Mouse (Mus musculus) adrenal gland, adult 2 months (tissue): ENCODE measurements around the gene Ccnyl1. TPM values are rescaled to one million over a fixed set of nuclear protein-coding genes. Genes with fewer than 3 reads are reported as not detected.
"Not testable (repeated sequence)": the region's sequence is repeated elsewhere in the genome, so short reads cannot be mapped to it uniquely, and the experiment has no call there.

ENCODE experiments used
- DNase-seq: peaks from one replicate; pipeline ENCODE4 v3.0.0; 2021
- long read RNA-seq: library from polyadenylated mRNA; stranded (forward); transcript quantifications from one replicate; pipeline ENCODE4 v2.0.0, GENCODE M21; 2021
- polyA plus RNA-seq: library from polyadenylated mRNA; depleted of rRNA; stranded (reverse); fragments of >200 nt; gene quantifications from 2 replicates; pipeline ENCODE4 v1.2.3, GENCODE M21; 2012; rRNA removed
- total RNA-seq, 2 experiments: library from RNA; stranded (reverse); gene quantifications; 2 replicates each; pipeline ENCODE4 v1.2.3; 2021

Ccnyl1 gene
- 10 to 100 TPM; 16.9 to 17.2 TPM for total RNA-seq
- polyA plus RNA-seq, result 30.9 and 35.8 TPM in 2 replicates
- long read RNA-seq, partial matches to known transcripts, result 0 of 4 reads
- long read RNA-seq, other reads (novel, unspliced or antisense), result 2 of 4 reads

DNA sequence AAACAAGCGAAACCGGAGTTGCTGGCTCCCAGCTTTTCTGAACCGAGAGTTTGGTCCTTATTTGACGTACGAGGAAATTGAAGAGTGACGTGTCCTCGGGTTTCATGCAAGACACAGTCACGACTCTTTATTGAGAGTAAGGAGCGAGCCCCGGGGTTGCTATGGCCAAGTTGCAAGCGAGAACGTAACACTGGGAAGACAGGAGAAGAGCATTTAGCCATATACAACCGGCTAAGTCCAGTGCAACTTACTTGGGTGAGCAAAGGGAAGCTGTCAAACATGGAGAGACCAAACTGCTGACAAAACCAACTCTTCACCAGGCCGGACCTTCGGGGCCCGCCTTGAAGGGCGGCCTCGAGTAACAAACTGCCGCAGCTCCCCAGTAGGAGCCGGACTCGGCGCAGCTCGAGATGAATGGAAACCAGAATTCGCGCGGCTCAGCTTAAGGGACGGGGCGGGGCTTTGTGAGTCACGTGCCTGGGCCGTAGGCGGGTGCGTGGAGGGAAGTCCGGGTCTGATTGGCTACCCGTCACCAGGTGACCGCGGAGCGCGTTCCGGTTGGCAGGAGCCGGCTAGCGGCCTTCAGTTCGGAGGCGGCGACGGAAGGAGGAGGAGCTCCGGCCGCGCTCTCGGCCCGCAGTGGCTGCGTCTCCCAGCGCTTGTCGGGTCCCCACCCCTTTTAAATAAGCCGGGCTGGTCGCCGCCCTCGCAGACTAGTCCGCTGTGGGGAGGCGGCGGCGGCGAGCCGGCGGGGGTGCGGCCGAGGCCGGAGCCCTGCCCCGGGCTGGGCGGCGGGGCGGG, at the start of gene Ccnyl1:
Gene Ccnyl1 (plus strand): TSS at position 243 of the 801 bp plus-strand sequence.
- DNase-seq, result peak; percentile 99

DNA sequence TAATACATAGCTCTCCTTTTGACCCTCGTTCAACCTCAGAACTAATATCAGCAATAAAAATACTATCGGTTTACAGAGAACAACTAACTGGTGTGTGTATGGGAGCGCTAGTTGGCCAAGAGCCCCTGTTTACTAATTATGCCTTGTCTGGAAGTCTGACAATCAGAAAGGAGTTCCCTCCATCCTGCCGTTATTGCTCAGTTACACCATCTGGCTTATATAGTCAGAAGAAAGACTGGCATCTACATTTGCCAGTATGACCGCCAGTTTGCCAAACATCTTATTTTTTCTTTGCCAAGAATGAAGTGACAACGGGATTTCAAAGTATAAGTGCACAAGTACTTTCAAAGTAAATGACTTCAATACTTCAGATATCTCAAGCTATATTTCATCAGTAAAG, 49.2 kb upstream of the Ccnyl1 start:
- DNase-seq, result no peak

DNA sequence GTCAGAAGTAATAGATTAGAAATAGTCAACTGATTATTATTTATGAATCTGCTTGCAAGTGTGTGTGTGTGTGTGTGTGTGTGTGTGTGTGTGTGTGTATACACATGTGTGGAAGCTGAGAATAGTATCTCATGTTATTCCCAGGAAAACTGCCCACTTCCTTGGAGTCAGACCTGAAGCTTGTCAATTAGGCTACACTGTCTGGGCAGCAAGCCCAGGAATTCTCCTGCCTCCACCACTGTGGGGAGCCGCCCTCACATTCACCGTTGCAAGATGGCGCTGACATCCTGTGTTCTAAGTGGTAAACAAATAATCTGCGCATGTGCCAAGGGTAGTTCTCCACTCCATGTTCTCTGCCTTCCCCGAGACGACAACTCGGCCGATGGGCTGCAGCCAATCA, 47.7 kb upstream of the Ccnyl1 start:
- not testable (repeated sequence) for DNase-seq

DNA sequence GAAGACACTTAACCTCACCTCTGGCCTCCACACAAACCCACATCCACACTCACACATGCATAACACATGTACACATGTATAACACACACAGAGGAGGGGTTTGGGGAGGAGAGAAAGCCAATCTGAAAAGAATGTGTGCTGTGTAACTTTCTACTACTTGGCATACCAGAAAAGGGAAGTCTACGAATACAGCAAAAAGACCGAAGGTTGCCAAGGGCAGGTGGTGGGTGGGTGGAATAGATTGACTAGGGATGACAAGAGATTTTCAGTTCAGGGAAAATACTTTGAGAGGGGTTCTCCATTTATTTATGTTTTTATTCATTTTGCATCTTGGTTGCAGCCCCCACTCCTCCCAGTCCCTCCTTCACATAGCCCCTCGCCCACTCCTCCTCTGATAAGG, 45.7 kb upstream of the Ccnyl1 start:
- no peak for DNase-seq

DNA sequence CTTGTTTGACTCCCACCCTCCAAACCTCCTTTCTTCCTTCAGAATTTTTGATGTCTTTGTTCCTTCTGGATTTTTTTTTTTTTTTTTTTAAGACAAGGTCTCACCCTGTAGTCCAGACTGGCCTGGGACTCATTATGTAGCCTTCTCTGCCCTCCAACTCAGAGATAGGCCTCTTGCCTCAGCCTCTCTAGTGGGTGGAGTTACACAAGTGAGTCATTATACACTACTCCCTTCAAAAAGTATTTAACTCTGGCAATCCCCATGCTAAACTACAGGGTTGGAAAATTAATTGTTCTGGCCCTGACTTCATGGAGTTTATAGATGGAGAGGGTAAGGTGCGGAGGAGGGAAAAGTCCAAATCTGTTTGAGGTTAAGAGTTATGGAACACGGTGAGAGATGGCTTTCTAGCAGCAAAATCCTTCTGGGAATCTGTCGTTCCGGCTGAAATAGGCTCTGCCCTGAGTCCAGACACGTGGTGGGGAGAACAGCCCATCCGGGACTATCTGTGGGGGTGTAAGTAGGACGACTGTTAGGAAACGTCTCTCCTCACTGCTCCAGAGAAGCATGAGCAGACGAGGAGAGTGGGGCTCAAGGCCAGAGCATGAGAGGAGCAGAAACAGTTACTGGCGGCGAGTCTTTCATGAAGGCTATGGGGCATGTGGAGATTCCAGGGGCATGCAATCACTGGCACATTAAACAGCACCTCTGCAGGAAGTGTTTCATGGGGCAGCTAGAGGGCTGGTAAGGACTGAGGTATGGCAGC, 40.7 kb upstream of the Ccnyl1 start:
- peak; percentile 66 for DNase-seq

DNA sequence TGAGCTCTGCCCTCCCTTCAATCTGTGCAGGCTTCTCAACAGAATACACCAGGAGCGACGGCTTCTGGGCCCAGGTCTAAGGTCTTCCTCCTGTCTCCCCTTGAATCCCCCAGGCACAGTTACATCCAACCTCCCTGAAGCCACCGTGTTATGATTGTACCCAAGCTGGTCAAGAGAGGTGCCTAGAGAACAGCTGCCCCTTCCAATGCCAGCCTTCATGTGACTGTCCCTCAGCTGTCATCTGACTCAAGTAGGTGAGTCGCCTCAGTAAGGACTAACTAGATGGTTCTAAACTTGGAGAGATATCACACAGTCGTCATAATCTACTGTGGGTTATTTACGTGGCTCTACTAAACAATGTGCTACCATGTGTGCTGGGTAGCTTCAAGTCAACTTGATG, 36.6 kb upstream of the Ccnyl1 start:
- no peak for DNase-seq

DNA sequence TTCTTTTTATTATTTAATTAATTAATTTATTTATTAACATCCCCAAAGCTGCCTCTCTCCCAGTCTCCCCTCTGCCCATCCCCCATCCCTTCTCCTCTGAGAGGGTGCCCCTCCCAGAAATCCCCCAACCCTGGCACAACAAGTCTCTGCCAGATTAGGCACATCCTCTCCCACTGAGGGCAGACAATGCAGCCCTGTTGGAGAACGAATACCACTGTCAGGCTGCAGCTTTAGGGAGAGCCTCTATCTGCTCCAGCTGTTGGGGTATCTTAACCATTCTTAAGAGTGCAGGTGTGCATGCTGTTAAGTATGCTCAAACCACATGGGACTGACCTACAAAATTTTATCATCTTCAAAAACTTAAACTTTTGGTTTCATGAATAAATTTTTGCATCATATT, 34.8 kb upstream of the Ccnyl1 start:
- no peak for DNase-seq

DNA sequence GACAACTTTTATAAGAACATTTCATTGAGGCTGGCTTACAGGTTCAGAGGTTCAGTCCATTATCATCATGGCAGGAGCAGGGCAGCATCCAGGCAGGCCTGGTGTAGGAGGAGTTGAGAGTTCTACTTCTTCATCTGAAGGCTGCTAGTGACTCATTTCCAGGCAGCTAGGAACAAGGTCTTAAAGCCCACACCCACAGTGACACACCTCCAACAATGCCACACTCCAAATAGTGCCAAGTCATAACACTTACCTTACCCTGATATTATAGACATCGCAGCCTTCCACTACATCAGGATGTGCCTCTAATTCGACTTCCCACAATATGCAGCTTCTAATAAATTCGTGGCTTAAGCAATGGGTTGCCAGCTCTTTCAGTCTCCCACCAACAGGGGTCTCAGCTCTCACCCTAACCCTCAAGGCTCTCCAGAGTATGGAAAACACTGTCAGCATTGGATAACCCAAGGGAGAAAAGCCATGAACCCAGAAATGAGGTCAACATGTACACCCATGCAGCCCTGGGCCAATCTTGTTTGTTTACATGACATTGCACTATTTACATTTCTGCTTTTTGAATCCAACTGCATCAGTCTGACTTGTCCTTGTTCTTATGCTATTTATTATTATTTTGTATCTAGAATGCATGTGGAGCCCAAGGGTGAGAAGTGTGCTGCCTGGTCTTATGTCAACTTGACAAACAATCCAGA, 33.7 kb upstream of the Ccnyl1 start:
- no peak for DNase-seq

DNA sequence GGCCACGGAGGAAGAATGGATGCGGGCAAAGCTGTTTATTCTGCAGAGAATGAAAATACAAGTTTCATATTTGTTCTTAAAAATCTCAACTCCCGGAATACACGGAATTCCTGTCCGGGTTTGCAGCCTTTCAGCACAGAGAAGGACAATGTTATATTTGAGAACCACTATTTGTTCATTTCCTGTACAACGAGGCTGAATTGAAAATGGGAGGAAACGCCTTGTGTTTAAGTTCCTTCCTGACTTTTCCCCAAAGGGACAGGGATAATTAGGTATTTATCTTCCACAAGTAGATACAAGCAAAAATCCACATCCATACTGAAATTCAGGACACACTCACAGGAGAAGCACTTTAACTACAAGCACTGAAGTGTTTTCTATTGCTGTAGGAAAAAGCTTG, 31.4 kb upstream of the Ccnyl1 start:
- DNase-seq, result no peak

DNA sequence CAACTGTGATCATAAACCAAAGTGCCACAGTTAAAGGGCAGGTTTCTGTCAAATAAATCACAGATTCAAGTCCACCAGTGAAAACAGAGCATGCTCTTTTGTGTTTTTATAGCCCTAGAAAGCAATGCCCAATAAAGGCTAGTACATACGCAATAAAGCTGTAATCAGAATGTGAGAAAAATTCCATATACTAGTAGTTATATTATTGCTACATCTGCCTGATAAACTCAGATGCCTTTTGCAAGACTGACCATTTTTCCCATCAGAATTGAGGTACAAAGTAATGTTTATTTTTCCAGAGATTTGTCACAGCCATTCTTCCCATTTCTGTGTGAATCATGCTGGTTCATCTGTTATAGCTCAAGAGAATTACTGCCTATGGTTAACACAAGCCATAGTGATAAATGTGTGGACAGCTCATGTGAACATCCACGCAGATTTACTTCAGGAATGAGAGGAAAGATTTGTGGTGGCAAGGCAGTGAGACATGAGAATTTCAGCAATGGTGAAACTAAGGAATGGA, 23.1 kb upstream of the Ccnyl1 start:
- DNase-seq, result no peak

DNA sequence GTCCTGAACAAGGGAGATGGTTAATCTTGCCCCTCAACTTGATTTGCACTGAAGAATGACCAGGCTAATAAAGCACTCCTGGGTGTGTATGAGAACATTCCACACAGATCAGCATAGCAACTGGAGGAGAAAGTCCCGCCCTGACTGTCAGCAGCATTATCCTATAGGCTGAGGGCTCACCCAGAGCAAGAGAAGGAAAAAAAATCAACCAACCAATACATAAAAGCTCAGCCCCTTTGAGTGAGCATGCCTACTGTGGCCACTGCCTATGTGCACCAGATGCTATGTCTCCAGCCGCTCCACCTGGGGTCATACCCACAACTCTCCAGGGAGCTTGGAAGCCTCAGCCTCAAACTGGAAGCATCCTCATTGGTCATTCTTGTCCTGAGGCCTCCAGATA, 20.8 kb upstream of the Ccnyl1 start:
- no peak for DNase-seq

DNA sequence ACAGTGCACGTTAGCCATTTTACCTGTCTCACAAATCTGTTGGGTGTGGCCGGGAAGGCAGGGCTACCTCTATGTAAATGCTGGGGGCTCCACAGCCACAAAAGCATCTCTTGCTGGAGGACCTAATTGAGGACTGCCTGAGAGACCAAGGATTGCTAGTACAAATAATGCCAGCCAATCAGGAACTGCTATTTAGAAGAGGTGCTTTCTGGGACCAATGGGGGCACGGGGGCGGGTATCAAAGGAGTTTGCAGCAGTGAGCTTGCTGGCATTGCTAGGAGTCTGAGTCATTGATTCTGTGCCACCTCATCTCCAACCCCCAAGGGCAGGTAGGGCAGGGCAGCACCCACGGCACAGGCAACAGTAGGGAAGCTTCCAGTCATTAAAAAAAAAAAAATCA, 16.3 kb upstream of the Ccnyl1 start:
- no peak for DNase-seq

DNA sequence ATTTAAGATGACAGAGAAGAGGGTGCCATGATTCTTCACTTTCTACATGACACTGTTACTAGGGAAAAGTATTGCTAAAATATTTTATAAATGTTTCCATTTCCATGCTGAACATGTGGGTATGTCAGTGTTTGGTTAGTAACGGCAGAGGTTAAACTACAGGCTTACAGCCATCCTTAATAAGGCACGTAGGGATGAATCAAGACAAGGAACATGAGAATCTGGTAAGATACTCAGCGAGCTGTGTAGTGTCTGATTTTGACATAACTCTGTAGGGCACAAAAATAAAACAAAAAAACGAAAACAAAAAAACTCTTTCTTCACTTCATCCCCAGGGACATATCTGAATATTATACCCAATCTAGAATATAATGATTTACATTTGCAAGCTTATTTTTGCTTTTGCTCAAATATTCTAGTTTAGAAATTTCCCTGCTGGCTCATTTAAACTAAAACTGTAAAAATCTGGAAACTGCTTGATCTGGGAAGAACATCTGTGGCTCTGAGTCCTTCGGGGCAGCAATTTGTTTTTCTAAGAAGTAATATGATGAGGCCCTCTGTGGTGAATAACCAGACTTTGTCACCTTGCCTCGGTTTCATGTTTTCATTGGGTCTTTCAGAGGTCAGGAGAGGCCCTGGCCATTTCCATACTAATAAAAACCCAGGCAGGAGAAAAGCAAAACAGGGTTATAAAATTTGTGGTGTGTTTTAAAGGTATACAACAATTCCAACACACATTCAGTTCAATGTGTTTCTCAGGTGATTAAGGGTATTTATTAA, 14.0 kb upstream of the Ccnyl1 start:
- no peak for DNase-seq

DNA sequence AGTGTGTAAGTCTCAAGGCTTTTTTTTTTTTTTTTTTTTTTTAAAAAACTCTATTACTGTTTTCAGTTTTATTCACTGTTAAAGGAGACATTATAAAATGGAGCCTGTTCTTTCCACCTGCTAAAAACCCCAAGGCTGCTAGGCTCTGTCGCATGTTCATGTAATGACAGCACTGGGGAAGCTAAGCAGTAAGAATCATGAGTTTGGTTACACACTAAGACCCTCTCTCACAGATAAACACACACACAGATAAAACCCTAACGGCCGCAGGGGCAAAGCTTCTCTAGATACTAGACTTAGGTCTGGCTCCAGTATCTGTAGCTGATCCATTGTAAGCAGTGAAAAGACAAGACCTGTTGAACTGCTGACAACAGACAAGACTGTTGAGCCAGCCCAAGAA, 8.8 kb upstream of the Ccnyl1 start:
- DNase-seq, result no peak

DNA sequence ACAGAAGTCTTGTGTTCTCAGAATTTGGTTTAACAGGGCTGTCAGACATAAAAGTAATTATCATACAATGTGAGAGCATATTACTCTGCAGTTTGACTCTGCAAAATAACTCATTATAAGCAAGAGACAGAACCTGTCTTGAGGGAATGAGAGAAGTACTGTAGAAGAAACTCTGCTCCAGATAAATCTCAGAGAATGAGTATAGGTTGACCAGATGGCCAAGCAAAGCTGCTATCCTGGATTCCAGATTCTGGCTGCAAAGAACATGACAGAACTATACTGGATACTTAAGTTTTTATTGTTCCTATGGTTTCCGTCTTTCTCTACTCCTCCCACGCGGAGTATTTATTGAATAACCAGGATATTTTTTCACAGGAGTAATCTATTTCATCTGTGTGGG, 7.2 kb upstream of the Ccnyl1 start:
- DNase-seq, result no peak

DNA sequence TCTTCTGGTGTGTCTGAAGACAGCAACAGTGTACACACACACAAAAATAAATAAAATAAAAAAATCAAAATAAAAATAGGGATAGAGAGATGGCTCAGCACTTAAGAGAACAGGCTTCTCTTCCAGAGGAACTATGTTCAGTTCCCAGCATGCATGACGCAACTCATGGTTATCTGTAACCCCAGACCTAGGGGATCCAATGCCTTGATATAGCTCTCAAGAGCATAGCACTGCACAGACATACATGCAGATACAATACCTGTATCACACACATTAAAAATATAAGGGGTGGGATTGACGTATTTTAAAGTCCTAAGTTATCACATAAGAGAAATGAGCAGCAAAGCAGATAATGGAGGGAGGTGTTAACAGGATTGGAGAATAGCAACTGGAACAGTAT, 5.8 kb upstream of the Ccnyl1 start:
- DNase-seq, result no peak

DNA sequence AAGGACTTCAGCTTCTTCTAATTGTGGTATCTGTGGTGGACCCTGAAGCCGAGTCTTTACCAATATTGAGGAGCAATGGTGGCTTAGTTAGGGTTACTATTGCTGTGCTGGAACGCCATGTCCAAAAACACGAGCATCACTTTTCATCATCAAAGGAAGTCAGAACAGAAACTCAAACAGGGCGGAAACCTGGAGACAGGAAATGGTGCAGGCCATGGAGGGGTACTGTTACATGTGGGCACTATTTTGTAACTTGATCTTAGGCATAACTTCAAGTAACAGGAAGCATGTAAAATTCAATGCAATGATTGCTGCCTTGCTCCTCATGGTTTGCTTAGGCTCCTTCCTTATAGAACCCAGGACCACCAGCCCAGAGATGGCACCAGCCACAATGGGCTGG, 2.2 kb upstream of the Ccnyl1 start:
- no peak for DNase-seq

DNA sequence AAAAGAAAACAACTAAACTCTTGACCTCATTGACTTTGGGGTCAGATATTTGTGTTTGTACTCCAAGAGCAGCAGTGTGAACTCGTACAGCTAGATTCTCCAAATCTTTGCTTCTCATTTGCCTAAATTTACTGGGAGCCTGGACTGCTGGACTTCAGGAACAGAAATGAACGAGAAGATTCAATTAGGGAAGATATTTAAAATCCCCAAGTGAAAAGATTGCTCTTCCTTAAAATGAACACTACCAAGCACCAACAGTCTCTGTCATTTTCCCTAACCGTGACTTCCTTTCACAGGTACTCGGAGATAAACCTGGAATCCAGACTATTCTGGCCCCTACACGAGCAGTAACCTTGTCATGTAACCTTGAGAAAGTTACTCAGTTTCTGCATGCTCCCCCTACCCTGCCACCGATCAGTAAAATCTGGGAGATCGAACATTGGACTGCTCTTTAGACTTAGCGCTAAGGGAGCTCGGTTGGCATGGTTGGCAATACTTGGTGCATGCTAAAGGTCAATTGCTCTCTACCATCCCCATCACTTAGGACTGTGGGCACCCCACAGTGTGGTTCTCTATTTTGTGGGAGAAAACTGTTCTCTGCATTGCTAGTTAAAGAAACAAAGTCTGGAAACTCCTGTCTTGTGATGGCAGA, 568 bp upstream of the Ccnyl1 start:
- DNase-seq, result peak; percentile 4

DNA sequence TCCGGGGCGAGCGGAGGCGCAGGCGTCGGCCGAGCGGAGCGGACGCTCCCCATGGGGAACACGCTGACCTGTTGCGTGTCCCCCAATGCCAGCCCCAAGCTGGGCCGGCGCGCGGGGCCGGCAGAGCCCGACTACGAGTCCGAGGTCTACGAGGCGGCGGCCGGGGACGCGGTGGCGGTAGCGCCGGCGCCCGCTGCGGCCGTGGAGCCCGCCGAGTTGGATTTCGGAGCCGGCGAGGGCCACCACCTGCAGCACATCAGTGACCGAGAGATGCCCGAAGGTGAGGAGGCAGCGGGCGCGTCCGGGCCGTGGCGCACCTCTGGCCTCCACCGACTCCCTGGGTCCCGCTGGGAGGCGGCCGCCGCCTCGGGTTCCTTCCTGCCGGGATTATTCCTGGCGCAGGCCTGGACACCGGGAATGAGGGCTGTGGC, 881 bp downstream of the Ccnyl1 start:
- DNase-seq, result peak; percentile 69

DNA sequence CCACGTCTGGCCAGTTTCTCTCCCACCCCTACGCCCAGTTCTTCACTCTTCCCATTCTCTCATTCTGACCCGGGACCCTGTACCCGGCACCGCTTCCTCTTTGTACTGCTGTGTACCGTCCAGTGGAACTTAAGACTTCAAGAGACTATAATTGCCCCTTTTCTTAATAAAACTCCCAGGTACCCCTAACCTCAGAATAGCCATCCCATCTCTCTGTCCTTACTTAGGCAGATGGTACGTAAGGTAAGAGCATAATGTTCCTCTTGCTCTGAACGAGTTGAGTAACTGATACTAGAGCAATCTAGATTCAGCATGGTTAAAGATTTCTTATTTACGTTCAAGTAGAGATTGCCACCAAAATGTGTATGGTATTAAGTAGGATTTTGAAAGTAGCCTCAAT, 1.3 kb downstream of the Ccnyl1 start:
- DNase-seq, result no peak

DNA sequence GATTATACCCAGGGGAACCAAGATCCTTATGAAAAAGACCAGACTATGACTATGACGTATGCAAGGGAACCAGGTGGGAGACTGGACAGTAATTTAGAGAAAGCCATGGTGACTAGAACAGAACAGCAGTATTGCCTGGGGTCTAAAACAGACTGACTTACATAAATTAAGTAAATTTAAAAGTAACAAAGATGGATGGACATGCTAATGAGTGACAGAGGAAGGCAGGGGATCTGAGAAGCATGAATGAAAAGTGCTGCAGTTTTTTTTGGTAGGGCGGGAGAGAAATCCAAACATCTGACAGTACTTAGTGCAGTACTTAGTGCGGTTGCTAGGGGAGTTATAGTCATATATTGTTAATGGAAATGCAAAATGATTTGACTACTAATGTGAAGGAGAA, 4.9 kb downstream of the Ccnyl1 start:
- no peak for DNase-seq
